Mouse (Mus musculus) embryonic fibroblast, embryonic 13.5 days (primary cell): ENCODE results near the gene Mink1. TPM values are rescaled to one million over a fixed set of nuclear protein-coding genes. Genes with fewer than 3 reads are reported as not detected.
"Not testable (repeated sequence)": the region's sequence is repeated elsewhere in the genome, so short reads cannot be mapped to it uniquely, and the experiment has no call there.

Experiments
- H3K27ac ChIP-seq: 2 replicates; pipeline ENCODE4 v1.5.1; 2012; ENCODE audit warnings: low read length, control low read depth, inconsistent platforms; ENCODE audit not compliant: insufficient read depth
- H3K4me1 ChIP-seq: 2 replicates; pipeline ENCODE4 v1.6.1; 2011; ENCODE audit warnings: low read length; ENCODE audit not compliant: control insufficient read depth, insufficient read depth
- H3K4me3 ChIP-seq: 2 replicates; pipeline ENCODE4 v1.5.1; 2011; ENCODE audit warnings: mild to moderate bottlenecking, control low read depth, low read length; ENCODE audit not compliant: insufficient read depth
- CTCF ChIP-seq: IDR thresholded peaks from 2 replicates; pipeline ENCODE4 v1.5.1; 2011; ENCODE audit warnings: mild to moderate bottlenecking, control low read depth, low read length, moderate library complexity, borderline replicate concordance; ENCODE audit not compliant: insufficient read depth
- POLR2A ChIP-seq: IDR thresholded peaks from 2 replicates; pipeline ENCODE4 v1.6.1; 2011; ENCODE audit warnings: low read depth, mild to moderate bottlenecking, control low read depth, low read length, moderate library complexity
- polyA plus RNA-seq: library from polyadenylated mRNA; stranded (reverse); fragments of >200 nt; gene quantifications from 2 replicates; pipeline ENCODE4 v1.2.4, GENCODE M21; 2011; ENCODE audit warnings: low read depth; ENCODE audit not compliant: missing spikeins, insufficient read length

The Mink1 gene
- 36.2 and 37.0 TPM in 2 replicates for polyA plus RNA-seq

GRCm38 (mm10) chr11:70562287-70562994 lies at the start of gene Mink1:
Gene Mink1 (plus strand): TSS chr11:70562881.
- TF ChIP-seq POLR2A (peak; percentile 56), CTCF (no peak)
- Histone ChIP-seq H3K4me3 (peak within 1 kb of the TSS; percentile 68), H3K4me1 (no peaks in the 10 kb centered on the region), H3K27ac (peak within 1 kb of the TSS; percentile 82)

- Histone ChIP-seq H3K4me3 (no peak overlapping the region), H3K4me1 (no peaks in the 10 kb centered on the region), H3K27ac (no peak overlapping the region)
- TF ChIP-seq CTCF (no peak), POLR2A (no peak)
Measured at GRCm38 (mm10) chr11:70513520-70513919, 49.2 kb upstream of the Mink1 start.

- H3K27ac ChIP-seq = no peak within 1 kb of the TSS
- no peaks in the 10 kb centered on the region for H3K4me1 ChIP-seq
- TF ChIP-seq CTCF (no peak), POLR2A (no peak)
- H3K4me3 ChIP-seq = no peak within 1 kb of the TSS
Measured at GRCm38 (mm10) chr11:70514288-70514687, 48.4 kb upstream of the Mink1 start, which contains the start of gene Vmo1. Gene Vmo1 (minus strand): TSS chr11:70514616.

- TF ChIP-seq CTCF = no peak
- TF ChIP-seq POLR2A = no peak
- no peak overlapping the region for H3K4me3 ChIP-seq
- no peak overlapping the region for H3K27ac ChIP-seq
- no peaks in the 10 kb centered on the region for H3K4me1 ChIP-seq
Measured at GRCm38 (mm10) chr11:70516352-70516751, 46.3 kb upstream of the Mink1 start.

GRCm38 (mm10) chr11:70518436-70518835 lies 44.2 kb upstream of the Mink1 start:
- H3K27ac ChIP-seq = no peak overlapping the region
- TF ChIP-seq CTCF (no peak), POLR2A (no peak)
- H3K4me1 ChIP-seq = no peaks in the 10 kb centered on the region
- H3K4me3 ChIP-seq = no peak overlapping the region

GRCm38 (mm10) chr11:70518923-70519322 lies 43.8 kb upstream of the Mink1 start, which contains the start of gene Gltpd2:
Gene Gltpd2 (plus strand): TSS chr11:70519196.
- Histone ChIP-seq H3K4me3 (no peak within 1 kb of the TSS), H3K4me1 (no peaks in the 10 kb centered on the region), H3K27ac (no peak within 1 kb of the TSS)
- TF ChIP-seq CTCF (no peak), POLR2A (no peak)

GRCm38 (mm10) chr11:70520178-70520769 lies 42.4 kb upstream of the Mink1 start:
- no peaks in the 10 kb centered on the region for H3K4me1 ChIP-seq
- no peak overlapping the region for H3K27ac ChIP-seq
- peak; percentile 35; the same call in 1 of the 2 replicates for TF ChIP-seq POLR2A
- peak; percentile 6; the same call in 1 of the 2 replicates for TF ChIP-seq CTCF
- no peak overlapping the region for H3K4me3 ChIP-seq

GRCm38 (mm10) chr11:70523306-70523989 lies 39.2 kb upstream of the Mink1 start:
- H3K27ac ChIP-seq, H3K4me3 ChIP-seq, H3K4me1 ChIP-seq: not testable (repeated sequence)

- TF ChIP-seq CTCF = no peak
- TF ChIP-seq POLR2A = no peak; the same call in 1 of the 2 replicates
- Histone ChIP-seq H3K27ac (no peak overlapping the region), H3K4me1 (0 out of 2 replicates have a peak, but pooled peaks cover 5% of the 10 kb centered on the region), H3K4me3 (0 out of 2 replicates have a peak overlapping the region, but pooled peaks have one; percentile 12)
Measured at GRCm38 (mm10) chr11:70524782-70525181, 37.9 kb upstream of the Mink1 start.
